Mouse (Mus musculus) megakaryocyte, embryonic 14.5 days (primary cell): Measurements from ENCODE around the gene Mark2.

Source experiments
- FLI1 ChIP-seq: IDR thresholded peaks from 2 replicates; pipeline ENCODE4 v1.6.1; 2012; ENCODE audit warnings: low read length, inconsistent platforms, mixed read lengths
- GATA1 ChIP-seq: IDR thresholded peaks from 3 replicates; pipeline ENCODE4 v1.6.1; 2012; ENCODE audit warnings: mixed read lengths, low read length, inconsistent platforms, borderline replicate concordance

- TF ChIP-seq GATA1 (no peak), FLI1 (no peak)
Observed at GRCm38 (mm10) chr19:7240291-7240690, 101.4 kb downstream of the Mark2 start.
